Mouse (Mus musculus): Measurements from ENCODE around the gene Sigirr. TPM values are rescaled to one million over a fixed set of nuclear protein-coding genes. Genes with fewer than 3 reads are reported as not detected.

The Sigirr gene
- polyA plus RNA-seq, 1 experiment from 2014 or later: 17.8 TPM

DNA sequence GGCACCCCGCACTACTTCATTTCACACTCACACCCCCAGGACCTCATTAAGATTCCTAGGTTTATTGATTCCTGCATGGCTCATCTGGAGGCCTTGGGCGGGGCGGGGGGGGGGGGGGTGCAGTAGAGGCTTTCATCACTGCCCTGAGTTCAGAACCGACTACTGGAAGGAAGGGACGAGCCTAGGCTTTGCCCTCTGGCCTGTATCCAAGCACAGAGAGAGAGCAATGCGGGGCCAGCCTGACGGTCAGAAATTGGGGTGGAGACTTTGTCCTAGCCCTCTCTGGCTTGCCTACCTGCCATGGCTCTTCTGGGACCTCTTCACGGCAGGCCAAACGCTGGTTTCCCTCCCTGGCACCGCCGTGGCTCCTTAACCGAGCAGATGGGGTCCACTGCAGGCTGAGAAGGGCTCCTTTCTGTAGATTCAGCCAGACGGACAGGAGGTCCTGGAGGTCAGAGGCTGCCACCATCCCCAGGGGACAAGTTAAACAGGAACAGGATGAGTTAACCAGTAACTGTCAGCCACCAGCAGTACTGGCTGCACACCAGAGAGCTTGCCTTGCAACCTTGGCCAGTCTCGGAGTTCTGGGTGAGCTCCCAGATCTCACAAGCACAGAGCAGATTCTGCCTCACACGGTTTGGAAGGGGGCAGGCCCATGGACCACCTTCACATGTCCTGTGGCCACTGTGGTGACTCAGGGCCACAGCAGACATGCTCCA lies 5.7 kb downstream of the Sigirr start:
- 52% methylated on average over 14 of the region's 15 CpGs for WGBS
- Histone ChIP-seq H3K4me1 (replicated peaks) (peaks cover 37% of the 10 kb centered on the region), H3K27ac (no peak overlapping the region), H3K36me3 (no peaks in the 10 kb centered on the region), H3K9me3 (no peaks in the 10 kb centered on the region), H3K9ac (no peak overlapping the region), H3K27me3 (replicated peaks) (no peaks in the 10 kb centered on the region), H3K4me2 (replicated peaks) (0 out of 2 replicates have a peak overlapping the region, but pooled peaks have one; percentile 9), H3K4me3 (replicated peaks) (no peak overlapping the region)
- ATAC-seq: no peak

DNA sequence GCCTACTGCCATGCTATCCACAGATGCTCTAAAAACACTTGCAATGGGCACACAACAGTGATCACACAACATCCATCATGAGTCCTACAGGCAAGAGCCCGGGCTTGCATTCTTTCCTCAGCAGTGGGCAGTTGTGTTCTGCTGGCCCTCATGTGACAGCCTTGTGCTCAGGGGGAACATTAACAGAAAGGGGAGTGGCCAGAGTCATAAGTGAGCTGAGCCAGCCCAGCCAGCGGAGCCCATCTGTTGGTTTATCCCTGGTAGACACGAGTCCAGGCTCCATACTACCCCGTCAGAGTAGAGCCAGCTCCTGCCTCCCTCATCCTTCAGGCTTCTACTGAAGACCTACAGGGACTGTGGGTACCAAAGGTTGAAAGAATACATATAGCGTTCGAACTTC lies 6.4 kb downstream of the Sigirr start:
- H3K27me3 ChIP-seq (replicated peaks): 0 out of 2 replicates have a peak, but pooled peaks cover 3% of the 10 kb centered on the region
- H3K4me1 ChIP-seq (replicated peaks): peaks cover 36% of the 10 kb centered on the region
- ATAC-seq: no peak
- WGBS: 66% methylated on average over 6 of the region's 6 CpGs
- no peaks in the 10 kb centered on the region for H3K36me3 ChIP-seq
- no peak overlapping the region for H3K4me2 ChIP-seq (replicated peaks)
- no peak overlapping the region for H3K9ac ChIP-seq
- no peaks in the 10 kb centered on the region for H3K9me3 ChIP-seq
- no peak overlapping the region for H3K27ac ChIP-seq
- H3K4me3 ChIP-seq (replicated peaks): no peak overlapping the region

- Histone ChIP-seq H3K36me3 (no peaks in the 10 kb centered on the region), H3K4me2 (replicated peaks) (peak overlapping the region; percentile 56), H3K9ac (0 out of 2 replicates have a peak overlapping the region, but pooled peaks have one; percentile 23), H3K9me3 (no peaks in the 10 kb centered on the region), H3K4me1 (replicated peaks) (peaks cover 36% of the 10 kb centered on the region), H3K27me3 (replicated peaks) (peaks cover 11% of the 10 kb centered on the region), H3K27ac (peak overlapping the region; percentile 36; the same call in 1 of the 2 replicates), H3K4me3 (replicated peaks) (peak overlapping the region; percentile 14)
- WGBS: 10% methylated on average over 37 of the region's 37 CpGs
- ATAC-seq: peak; percentile 93
These were observed 8.2 kb downstream of the Sigirr start for GRCm38 (mm10) chr7:141092051-141092735.

DNA sequence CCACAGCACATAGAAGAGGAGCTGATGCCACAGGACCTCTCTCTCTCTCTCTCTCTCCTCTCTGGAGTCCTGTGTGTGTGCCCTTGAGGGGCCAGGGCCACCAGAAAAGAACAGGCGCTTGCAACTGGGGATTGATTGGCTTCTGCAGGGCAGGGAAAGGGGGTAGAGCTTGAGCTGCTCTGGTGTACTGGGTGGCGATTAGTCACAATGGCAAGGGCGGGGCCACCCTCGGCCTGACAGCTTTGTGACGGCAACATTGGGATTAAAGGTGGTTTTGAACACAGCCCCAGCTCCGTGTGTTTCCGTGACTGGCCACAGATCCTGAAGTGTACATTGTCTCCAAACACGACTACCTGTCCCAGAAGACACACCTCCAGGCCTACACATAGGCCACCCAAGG lies 10.1 kb downstream of the Sigirr start:
- Histone ChIP-seq H3K36me3 (no peaks in the 10 kb centered on the region), H3K9ac (no peak overlapping the region), H3K4me1 (replicated peaks) (peaks cover 29% of the 10 kb centered on the region), H3K9me3 (no peaks in the 10 kb centered on the region), H3K4me3 (replicated peaks) (no peak overlapping the region), H3K27ac (no peak overlapping the region), H3K27me3 (replicated peaks) (peaks cover 11% of the 10 kb centered on the region), H3K4me2 (replicated peaks) (no peak overlapping the region)
- ATAC-seq: no peak
- WGBS: 68% methylated on average over 8 of the region's 8 CpGs

GRCm38 (mm10) chr7:141088473-141088872 lies 11.9 kb downstream of the Sigirr start:
- Histone ChIP-seq H3K36me3 (no peaks in the 10 kb centered on the region), H3K27me3 (replicated peaks) (peaks cover 11% of the 10 kb centered on the region), H3K27ac (no peak overlapping the region), H3K9ac (no peak overlapping the region), H3K9me3 (no peaks in the 10 kb centered on the region), H3K4me1 (replicated peaks) (peaks cover 15% of the 10 kb centered on the region), H3K4me2 (replicated peaks) (no peak overlapping the region), H3K4me3 (replicated peaks) (no peak overlapping the region)
- WGBS: 19% methylated on average over 18 of the region's 18 CpGs
- ATAC-seq: no peak

DNA sequence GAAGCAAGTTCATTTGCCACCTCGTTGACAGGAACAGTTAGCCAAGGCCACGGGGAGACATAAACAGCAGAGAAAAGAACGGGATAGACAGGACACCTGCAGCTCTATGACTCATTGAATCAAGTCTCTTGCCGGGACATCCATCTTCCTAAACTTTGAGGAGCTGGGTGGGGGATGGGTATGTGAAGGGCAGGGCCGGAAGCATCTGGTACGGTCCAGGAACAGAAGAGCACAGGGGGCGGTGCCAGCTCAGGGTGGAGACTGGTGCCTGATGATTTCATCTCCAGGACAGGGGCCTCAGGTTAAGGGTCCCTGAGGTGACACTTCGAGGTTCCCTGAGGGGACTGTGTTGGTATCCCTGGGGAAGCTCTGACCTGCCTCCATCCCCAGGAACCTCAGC lies 12.5 kb downstream of the Sigirr start:
- Histone ChIP-seq H3K9ac (no peak overlapping the region), H3K9me3 (no peaks in the 10 kb centered on the region), H3K4me3 (replicated peaks) (no peak overlapping the region), H3K4me2 (replicated peaks) (no peak overlapping the region), H3K27me3 (replicated peaks) (peaks cover 11% of the 10 kb centered on the region), H3K36me3 (no peaks in the 10 kb centered on the region), H3K27ac (no peak overlapping the region), H3K4me1 (replicated peaks) (peaks cover 13% of the 10 kb centered on the region)
- ATAC-seq: no peak
- 23% methylated on average over 8 of the region's 8 CpGs for WGBS

GRCm38 (mm10) chr7:141079481-141080449 lies 20.6 kb downstream of the Sigirr start:
- peak overlapping the region; percentile 42 for H3K4me3 ChIP-seq (replicated peaks)
- H3K9me3 ChIP-seq: no peaks in the 10 kb centered on the region
- H3K4me1 ChIP-seq (replicated peaks): peaks cover 8% of the 10 kb centered on the region; the same call in 1 of the 2 replicates
- peak overlapping the region; percentile 51 for H3K4me2 ChIP-seq (replicated peaks)
- WGBS: 19% methylated on average over 34 of the region's 34 CpGs
- H3K36me3 ChIP-seq: no peaks in the 10 kb centered on the region
- H3K27ac ChIP-seq: peak overlapping the region; percentile 78
- peak; percentile 94 for ATAC-seq
- peak overlapping the region; percentile 62 for H3K9ac ChIP-seq
- H3K27me3 ChIP-seq (replicated peaks): no peaks in the 10 kb centered on the region

DNA sequence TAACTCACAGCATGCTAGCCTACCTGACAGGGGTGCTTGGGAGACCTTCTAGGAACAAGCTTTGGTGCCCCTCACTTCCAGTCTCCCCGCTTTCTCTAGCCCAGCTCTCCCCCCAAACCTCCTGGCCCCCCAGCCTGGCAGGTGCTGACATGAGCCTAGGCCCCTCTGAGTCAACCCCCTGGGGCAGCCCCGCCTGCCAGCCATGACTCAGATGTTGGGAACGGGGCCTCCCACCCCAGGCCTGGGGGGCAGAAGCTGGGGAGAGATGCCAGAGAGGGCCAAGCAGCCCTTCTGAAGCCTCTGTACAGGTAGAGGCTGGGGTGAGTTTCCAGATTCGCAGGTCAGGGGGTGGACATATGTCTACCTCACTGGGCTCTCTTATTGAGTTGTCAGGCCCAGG lies 21.5 kb downstream of the Sigirr start:
- Histone ChIP-seq H3K27ac (no peak overlapping the region), H3K9ac (no peak overlapping the region), H3K36me3 (no peaks in the 10 kb centered on the region), H3K4me3 (replicated peaks) (no peak overlapping the region), H3K9me3 (no peaks in the 10 kb centered on the region), H3K4me2 (replicated peaks) (no peak overlapping the region), H3K27me3 (replicated peaks) (no peaks in the 10 kb centered on the region), H3K4me1 (replicated peaks) (peaks cover 8% of the 10 kb centered on the region; the same call in 1 of the 2 replicates)
- 85% methylated on average over 4 of the region's 4 CpGs for WGBS
- no peak for ATAC-seq

DNA sequence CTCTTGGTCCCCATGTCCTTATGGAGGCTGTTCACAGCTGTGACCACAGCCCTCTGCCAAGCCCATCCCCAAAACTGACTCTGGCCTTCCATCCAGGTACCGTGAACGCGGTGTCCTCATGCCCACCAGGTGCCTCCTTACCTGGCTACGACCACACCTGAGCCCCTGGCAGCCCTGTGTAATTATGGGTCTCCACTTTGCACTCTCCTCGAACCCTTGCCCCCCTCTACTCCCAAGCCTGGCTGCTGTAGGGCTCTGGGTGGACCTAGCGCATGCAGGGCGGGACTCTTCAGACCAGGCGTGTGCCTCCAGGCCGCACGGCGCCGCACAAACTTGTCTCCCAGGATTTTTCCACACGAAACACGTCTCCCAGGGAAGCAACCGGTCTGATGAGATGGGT lies 22.5 kb downstream of the Sigirr start, which contains the start of gene Pkp3:
TSS of gene Pkp3 (plus strand) at position 378 of the 400 bp plus-strand sequence.
- 90% methylated on average over 15 of the region's 15 CpGs for WGBS
- H3K4me2 ChIP-seq (replicated peaks): no peak within 1 kb of the TSS
- no peak for ATAC-seq
- H3K27me3 ChIP-seq (replicated peaks): no peaks in the 10 kb centered on the region
- no peak within 1 kb of the TSS for H3K9ac ChIP-seq
- H3K4me3 ChIP-seq (replicated peaks): no peak within 1 kb of the TSS
- H3K4me1 ChIP-seq (replicated peaks): peaks cover 8% of the 10 kb centered on the region; the same call in 1 of the 2 replicates
- no peaks in the 10 kb centered on the region for H3K36me3 ChIP-seq
- H3K9me3 ChIP-seq: no peaks in the 10 kb centered on the region
- H3K27ac ChIP-seq: no peak within 1 kb of the TSS

DNA sequence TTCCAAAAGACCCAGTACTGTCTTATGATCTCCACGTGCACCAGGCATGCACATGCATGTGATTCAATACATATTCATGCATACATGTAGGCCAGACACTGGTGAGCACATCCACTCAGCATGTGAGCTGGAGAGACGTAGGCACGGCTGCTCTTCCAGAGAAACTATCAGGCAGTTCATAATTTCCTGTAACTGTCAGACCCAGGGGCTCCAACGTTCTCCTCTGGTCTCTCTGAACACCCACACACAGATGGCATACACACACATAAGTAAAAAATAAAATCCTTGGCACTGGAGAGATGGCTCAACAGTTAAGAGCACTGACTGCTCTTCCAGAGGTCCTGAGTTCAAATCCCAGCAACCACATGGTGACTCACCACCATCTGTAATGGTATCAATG lies 26.6 kb downstream of the Sigirr start:
- WGBS: 81% methylated on average over 4 of the region's 4 CpGs
- H3K9ac ChIP-seq: no peak overlapping the region
- H3K4me3 ChIP-seq (replicated peaks): no peak overlapping the region
- H3K4me2 ChIP-seq (replicated peaks): no peak overlapping the region
- ATAC-seq: no peak
- H3K27ac ChIP-seq: no peak overlapping the region
- no peaks in the 10 kb centered on the region for H3K9me3 ChIP-seq
- no peaks in the 10 kb centered on the region for H3K36me3 ChIP-seq
- peaks cover 13% of the 10 kb centered on the region for H3K27me3 ChIP-seq (replicated peaks)
- H3K4me1 ChIP-seq (replicated peaks): peaks cover 13% of the 10 kb centered on the region

DNA sequence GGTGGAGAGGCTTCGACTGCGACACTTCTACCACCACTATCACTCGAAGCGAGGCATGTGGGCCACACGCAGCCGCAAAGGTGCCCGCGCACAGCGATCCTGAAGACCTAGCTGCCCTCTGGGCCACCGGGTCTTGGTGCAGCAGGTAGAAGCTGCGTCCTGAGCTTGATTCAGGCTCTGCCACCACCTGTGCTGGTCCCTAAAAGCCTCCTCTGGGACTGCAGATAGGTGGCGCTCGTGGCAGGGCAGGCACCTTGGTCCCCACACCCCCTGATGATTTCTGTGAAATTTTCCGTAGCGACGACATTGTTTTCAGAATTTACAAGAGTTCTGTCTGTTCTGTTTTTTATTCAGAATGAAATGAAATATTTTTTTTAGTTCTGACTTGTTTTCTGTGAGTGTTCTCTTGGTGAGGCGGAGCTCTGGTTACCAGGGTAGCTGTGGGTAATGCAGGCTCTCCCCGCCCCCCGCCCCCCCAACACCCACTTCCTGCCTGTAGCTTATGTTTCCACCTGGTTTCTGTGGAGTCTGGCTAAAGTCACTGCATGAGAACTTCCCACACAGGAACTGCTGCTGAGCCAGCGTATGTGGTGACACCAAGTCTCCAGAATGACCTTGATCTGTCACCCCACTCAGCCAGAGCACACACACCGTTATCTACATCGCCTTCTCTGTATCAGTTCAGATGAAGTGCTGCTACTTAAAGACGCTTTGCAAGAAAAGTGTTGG lies 28.2 kb downstream of the Sigirr start:
- Histone ChIP-seq H3K9me3 (no peaks in the 10 kb centered on the region), H3K27me3 (replicated peaks) (peaks cover 15% of the 10 kb centered on the region), H3K4me3 (replicated peaks) (no peak overlapping the region), H3K36me3 (0 out of 2 replicates have a peak, but pooled peaks cover 2% of the 10 kb centered on the region), H3K27ac (no peak overlapping the region), H3K9ac (no peak overlapping the region), H3K4me2 (replicated peaks) (no peak overlapping the region), H3K4me1 (replicated peaks) (peaks cover 13% of the 10 kb centered on the region)
- ATAC-seq: no peak
- WGBS: 34% methylated on average over 23 of the region's 23 CpGs

Data from intestine, embryonic 15.5 days (tissue).